Mouse (Mus musculus): ENCODE data around the gene Tmed1. TPM values are rescaled to one million over a fixed set of nuclear protein-coding genes. Genes with fewer than 3 reads are reported as not detected.

Tmed1 gene
- 56.2 and 62.2 TPM in 2 replicates for polyA plus RNA-seq (2012; rRNA removed)

GRCm38 (mm10) chr9:21509772-21510688 lies at the start of gene Tmed1:
Gene Tmed1 (minus strand): TSS chr9:21510252.

GRCm38 (mm10) chr9:21546789-21547074 lies 36.7 kb upstream of the Tmed1 start, which contains the start of gene Carm1:
Gene Carm1 (plus strand): TSS chr9:21546894.

GRCm38 (mm10) chr9:21525937-21526633 lies 16.0 kb upstream of the Tmed1 start, which contains the start of gene AB124611:
Gene AB124611 (plus strand): TSS chr9:21526176.

Other genes with a start within 250 kb of the Tmed1 start
- 27.7 and 29.9 TPM in 2 replicates for gene Atg4d, start 245.0 kb downstream of the Tmed1 start, polyA plus RNA-seq (2012; rRNA removed)
- gene Kri1, start 222.3 kb downstream of the Tmed1 start, polyA plus RNA-seq (2012; rRNA removed): 45.0 and 53.8 TPM in 2 replicates
- 41.8 and 73.1 TPM in 2 replicates for gene Cdkn2d, start 218.8 kb downstream of the Tmed1 start, polyA plus RNA-seq (2012; rRNA removed)
- gene Ap1m2, start 197.9 kb downstream of the Tmed1 start, polyA plus RNA-seq (2012; rRNA removed): 1.7 and 3.2 TPM in 2 replicates
- gene Slc44a2, start 189.6 kb downstream of the Tmed1 start, polyA plus RNA-seq (2012; rRNA removed): 50.7 and 79.8 TPM in 2 replicates
- 196 and 241 TPM in 2 replicates for gene Ilf3, start 142.4 kb downstream of the Tmed1 start, polyA plus RNA-seq (2012; rRNA removed)
- gene Qtrt1, start 98.4 kb downstream of the Tmed1 start, polyA plus RNA-seq (2012; rRNA removed): 74.3 and 76.9 TPM in 2 replicates
- 50.9 and 59.2 TPM in 2 replicates for gene Dnm2, start 85.3 kb downstream of the Tmed1 start, polyA plus RNA-seq (2012; rRNA removed)
- gene AB124611, start 15.9 kb upstream of the Tmed1 start, polyA plus RNA-seq (2012; rRNA removed): 0.70 and 0.75 TPM in 2 replicates
- gene Carm1, start 36.6 kb upstream of the Tmed1 start, polyA plus RNA-seq (2012; rRNA removed): 60.6 and 128 TPM in 2 replicates
- 43.3 and 43.5 TPM in 2 replicates for gene Timm29, start 82.5 kb upstream of the Tmed1 start, polyA plus RNA-seq (2012; rRNA removed)
- 8.9 and 14.4 TPM in 2 replicates for gene Yipf2, start 82.6 kb upstream of the Tmed1 start, polyA plus RNA-seq (2012; rRNA removed)
- gene Smarca4, start 105.9 kb upstream of the Tmed1 start, polyA plus RNA-seq (2012; rRNA removed): 153 and 166 TPM in 2 replicates
- gene Ldlr, start 213.2 kb upstream of the Tmed1 start, polyA plus RNA-seq (2012; rRNA removed): 32.9 and 34.9 TPM in 2 replicates